Mouse (Mus musculus) hindbrain, embryonic 14.5 days (tissue): ENCODE measurements around the gene H2-Ab1. TPM values are rescaled to one million over a fixed set of nuclear protein-coding genes. Genes with fewer than 3 reads are reported as not detected.

ENCODE experiments used
- ATAC-seq: fragments of 200-750 bp; cut with Nextera tagmentation; 2 replicates; pipeline ENCODE4 v1.8.0; 2017; ENCODE audit warnings: moderate number of reproducible peaks, mild to moderate bottlenecking, moderate TSS enrichment, moderate library complexity; ENCODE audit not compliant: low FRiP score
- DNase-seq: peaks from one replicate; pipeline ENCODE4 v3.0.0-alpha.2; 2015; ENCODE audit warnings: low spot score
- H3K27ac ChIP-seq: fragments of 300-500 bp; sonication (generic); 2 replicates; pipeline ENCODE4 v1.5.1; 2014; ENCODE audit warnings: mild to moderate bottlenecking, moderate library complexity
- H3K27me3 ChIP-seq: fragments of 300-500 bp; sonication (generic); 2 replicates; pipeline ENCODE4 v1.6.1; 2014; ENCODE audit warnings: mild to moderate bottlenecking, low read length, mixed read lengths; ENCODE audit not compliant: control insufficient read depth, insufficient read depth
- H3K36me3 ChIP-seq: fragments of 300-500 bp; sonication (generic); replicated peaks from 2 replicates; pipeline ENCODE4 v1.6.1; 2014; ENCODE audit not compliant: control insufficient read depth, insufficient read depth
- H3K4me1 ChIP-seq: fragments of 300-500 bp; sonication (generic); replicated peaks from 2 replicates; pipeline ENCODE4 v1.6.1; 2014; ENCODE audit warnings: antibody characterized with exemption, low read length, mixed read lengths; ENCODE audit not compliant: control insufficient read depth, insufficient read depth
- H3K4me2 ChIP-seq: fragments of 300-500 bp; sonication (generic); replicated peaks from 2 replicates; pipeline ENCODE4 v1.6.1; 2014; ENCODE audit warnings: mild to moderate bottlenecking, moderate library complexity
- H3K4me3 ChIP-seq: fragments of 300-500 bp; sonication (generic); replicated peaks from 2 replicates; pipeline ENCODE4 v1.5.1; 2014; ENCODE audit warnings: mild to moderate bottlenecking, low read length
- H3K9ac ChIP-seq: fragments of 300-500 bp; sonication (generic); 2 replicates; pipeline ENCODE4 v1.6.1; 2014
- H3K9me3 ChIP-seq: fragments of 300-500 bp; sonication (generic); 2 replicates; pipeline ENCODE4 v1.6.1; 2016; ENCODE audit warnings: low read length; ENCODE audit not compliant: control insufficient read depth
- WGBS: fragments of 180-500 bp; shearing (Covaris S2); extraction: QIAGEN DNeasy Blood & Tissue Kit; methylation state at CpG from one replicate; pipeline ENCODE4 v1.1.7; 2014; 5-methylcytosine and 5-hydroxymethylcytosine counted together
- polyA plus RNA-seq: library from polyadenylated mRNA; unstranded; fragments of >200 nt; fragmentation: Nextera tagmentation; extraction: Ambion mirVana; gene quantifications from 2 replicates; pipeline ENCODE4 v1.2.1, GENCODE M21; 2014

Gene H2-Ab1
- polyA plus RNA-seq, 1 experiment from 2014 or later, result 1.8 TPM

GRCm38 (mm10) chr17:34249361-34249760 lies 8.1 kb upstream of the H2-Ab1 start:
- H3K4me1 ChIP-seq, result no peaks in the 10 kb centered on the region
- no peak overlapping the region for H3K4me2 ChIP-seq
- H3K27me3 ChIP-seq, result no peaks in the 10 kb centered on the region
- H3K36me3 ChIP-seq, result no peaks in the 10 kb centered on the region
- no peak overlapping the region for H3K27ac ChIP-seq
- DNase-seq (no peak), ATAC-seq (no peak)
- no peak overlapping the region for H3K4me3 ChIP-seq
- 55% methylated on average over 3 of the region's 3 CpGs for WGBS
- H3K9me3 ChIP-seq, result no peaks in the 10 kb centered on the region
- H3K9ac ChIP-seq, result no peak overlapping the region

GRCm38 (mm10) chr17:34249878-34250277 lies 7.6 kb upstream of the H2-Ab1 start:
- H3K27ac ChIP-seq, result no peak overlapping the region
- no peaks in the 10 kb centered on the region for H3K9me3 ChIP-seq
- WGBS, result 22% methylated on average over 4 of the region's 4 CpGs
- H3K4me2 ChIP-seq, result no peak overlapping the region
- ATAC-seq, result no peak
- peak; percentile 75 for DNase-seq
- H3K9ac ChIP-seq, result no peak overlapping the region
- no peak overlapping the region for H3K4me3 ChIP-seq
- no peaks in the 10 kb centered on the region for H3K27me3 ChIP-seq
- H3K4me1 ChIP-seq, result no peaks in the 10 kb centered on the region
- H3K36me3 ChIP-seq, result no peaks in the 10 kb centered on the region

GRCm38 (mm10) chr17:34251666-34252065 lies 5.8 kb upstream of the H2-Ab1 start:
- no peak overlapping the region for H3K4me3 ChIP-seq
- ATAC-seq, result no peak
- H3K4me2 ChIP-seq, result no peak overlapping the region
- H3K9me3 ChIP-seq, result no peaks in the 10 kb centered on the region
- H3K27me3 ChIP-seq, result no peaks in the 10 kb centered on the region
- H3K36me3 ChIP-seq, result no peaks in the 10 kb centered on the region
- no peak overlapping the region for H3K9ac ChIP-seq
- H3K27ac ChIP-seq, result no peak overlapping the region
- no peaks in the 10 kb centered on the region for H3K4me1 ChIP-seq
- 52% methylated on average over 4 of the region's 4 CpGs for WGBS
- DNase-seq, result no peak

- no peaks in the 10 kb centered on the region for H3K27me3 ChIP-seq
- H3K4me1 ChIP-seq, result no peaks in the 10 kb centered on the region
- H3K4me3 ChIP-seq, result no peak overlapping the region
- DNase-seq (no peak), ATAC-seq (no peak)
- H3K36me3 ChIP-seq, result no peaks in the 10 kb centered on the region
- WGBS, result 84% methylated on average over 5 of the region's 5 CpGs
- no peaks in the 10 kb centered on the region for H3K9me3 ChIP-seq
- H3K4me2 ChIP-seq, result no peak overlapping the region
- H3K27ac ChIP-seq, result no peak overlapping the region
- no peak overlapping the region for H3K9ac ChIP-seq
Observed at GRCm38 (mm10) chr17:34256501-34256900, 988 bp upstream of the H2-Ab1 start.

GRCm38 (mm10) chr17:34260551-34260950 lies 3.1 kb downstream of the H2-Ab1 start:
- H3K4me3 ChIP-seq, result no peak overlapping the region
- peaks cover 22% of the 10 kb centered on the region for H3K4me1 ChIP-seq
- no peak overlapping the region for H3K9ac ChIP-seq
- H3K36me3 ChIP-seq, result no peaks in the 10 kb centered on the region
- no peak overlapping the region for H3K4me2 ChIP-seq
- peaks cover 29% of the 10 kb centered on the region for H3K27me3 ChIP-seq
- DNase-seq, result no peak
- H3K9me3 ChIP-seq, result no peaks in the 10 kb centered on the region
- WGBS, result 79% methylated on average over 5 of the region's 5 CpGs
- no peak for ATAC-seq
- H3K27ac ChIP-seq, result no peak overlapping the region

- H3K9ac ChIP-seq, result no peak overlapping the region
- no peak overlapping the region for H3K4me2 ChIP-seq
- H3K27ac ChIP-seq, result no peak overlapping the region
- H3K9me3 ChIP-seq, result no peaks in the 10 kb centered on the region
- DNase-seq, result peak; percentile 96
- no peaks in the 10 kb centered on the region for H3K36me3 ChIP-seq
- peaks cover 29% of the 10 kb centered on the region for H3K27me3 ChIP-seq
- peak; percentile 77 for ATAC-seq
- WGBS, result 25% methylated on average over 4 of the region's 4 CpGs
- H3K4me3 ChIP-seq, result no peak overlapping the region
- peaks cover 22% of the 10 kb centered on the region for H3K4me1 ChIP-seq
Observed at GRCm38 (mm10) chr17:34261502-34261901, 4.0 kb downstream of the H2-Ab1 start.

GRCm38 (mm10) chr17:34263068-34263467 lies 5.6 kb downstream of the H2-Ab1 start:
- Histone ChIP-seq H3K27me3 (peaks cover 29% of the 10 kb centered on the region), H3K36me3 (no peaks in the 10 kb centered on the region)
- DNase-seq, result peak; percentile 96

GRCm38 (mm10) chr17:34263811-34264371 lies 6.4 kb downstream of the H2-Ab1 start:
- H3K9ac ChIP-seq, result 0 out of 2 replicates have a peak overlapping the region, but pooled peaks have one; percentile 16
- H3K27ac ChIP-seq, result no peak overlapping the region
- H3K4me3 ChIP-seq, result peak overlapping the region; percentile 46
- DNase-seq, result no peak
- no peak for ATAC-seq
- 2% methylated on average over 14 of the region's 14 CpGs for WGBS
- peak overlapping the region; percentile 97 for H3K4me2 ChIP-seq
- no peaks in the 10 kb centered on the region for H3K9me3 ChIP-seq
- H3K4me1 ChIP-seq, result peaks cover 22% of the 10 kb centered on the region
- peaks cover 29% of the 10 kb centered on the region for H3K27me3 ChIP-seq
- no peaks in the 10 kb centered on the region for H3K36me3 ChIP-seq

More at GRCm38 (mm10) chr17:34263068-34263467, 5.6 kb downstream of the H2-Ab1 start:
- Histone ChIP-seq H3K9me3 (no peaks in the 10 kb centered on the region), H3K27ac (no peak overlapping the region), H3K9ac (peak overlapping the region; percentile 16; the same call in 1 of the 2 replicates), H3K4me3 (peak overlapping the region; percentile 46), H3K4me1 (peaks cover 22% of the 10 kb centered on the region), H3K4me2 (peak overlapping the region; percentile 97)
- 2% methylated on average over 8 of the region's 8 CpGs for WGBS
- ATAC-seq, result peak; percentile 78

GRCm38 (mm10) chr17:34264452-34265351 lies 7.2 kb downstream of the H2-Ab1 start:
- ATAC-seq (0 out of 2 replicates have a peak, but pooled peaks have one; percentile 18), DNase-seq (no peak)
- Histone ChIP-seq H3K9me3 (no peaks in the 10 kb centered on the region), H3K36me3 (no peaks in the 10 kb centered on the region), H3K4me1 (peaks cover 22% of the 10 kb centered on the region), H3K27me3 (peaks cover 29% of the 10 kb centered on the region), H3K9ac (peak overlapping the region; percentile 56), H3K27ac (no peak overlapping the region), H3K4me2 (peak overlapping the region; percentile 97), H3K4me3 (peak overlapping the region; percentile 46)
- WGBS, result under 1% methylated on average over 91 of the region's 93 CpGs
